Mouse (Mus musculus) CH12.LX (cell line): Measurements from ENCODE around the gene Adora1.

ENCODE experiments used
- EP300 ChIP-seq: IDR thresholded peaks from 2 replicates; pipeline ENCODE4 v1.6.1; 2011; ENCODE audit warnings: low read length, improper control_type of control experiment
- ETS1 ChIP-seq: conservative IDR thresholded peaks from 2 replicates; pipeline ENCODE4 v1.6.1; 2012; ENCODE audit warnings: low read depth, mild to moderate bottlenecking, inconsistent platforms, low read length, improper control_type of control experiment, moderate library complexity
- GABPA ChIP-seq: IDR thresholded peaks from 2 replicates; pipeline ENCODE4 v1.6.1; 2012; ENCODE audit warnings: low read depth, low read length, improper control_type of control experiment, inconsistent platforms; ENCODE audit not compliant: insufficient replicate concordance
- HCFC1 ChIP-seq: IDR thresholded peaks from 2 replicates; pipeline ENCODE4 v1.6.1; 2012; ENCODE audit warnings: low read depth, mild to moderate bottlenecking, inconsistent platforms, low read length, improper control_type of control experiment
- MAFK ChIP-seq: IDR thresholded peaks from 2 replicates; pipeline ENCODE4 v1.6.1; 2011; ENCODE audit warnings: low read length, improper control_type of control experiment; ENCODE audit not compliant: insufficient replicate concordance
- MAZ ChIP-seq: IDR thresholded peaks from 2 replicates; pipeline ENCODE4 v1.6.1; 2012; ENCODE audit warnings: low read depth, mild to moderate bottlenecking, inconsistent platforms, low read length, improper control_type of control experiment, moderate library complexity
- MEF2A ChIP-seq: IDR thresholded peaks from 2 replicates; pipeline ENCODE4 v1.6.1; 2014; ENCODE audit warnings: low read depth, mild to moderate bottlenecking, inconsistent platforms, low read length, improper control_type of control experiment, borderline replicate concordance
- POLR2A ChIP-seq: IDR thresholded peaks from 2 replicates; pipeline ENCODE4 v1.6.1; 2011; ENCODE audit warnings: low read depth, mild to moderate bottlenecking, improper control_type of control experiment, low read length
- POLR2AphosphoS2 ChIP-seq: IDR thresholded peaks from 2 replicates; pipeline ENCODE4 v1.6.1; 2011; ENCODE audit warnings: low read depth, low read length, improper control_type of control experiment
- USF1 ChIP-seq: IDR thresholded peaks from 2 replicates; pipeline ENCODE4 v1.6.1; 2014; ENCODE audit warnings: low read depth, mild to moderate bottlenecking, inconsistent platforms, low read length, improper control_type of control experiment
- USF2 ChIP-seq: conservative IDR thresholded peaks from 2 replicates; pipeline ENCODE4 v1.6.1; 2011; ENCODE audit warnings: low read depth, low read length, improper control_type of control experiment
- ZNF384 ChIP-seq: IDR thresholded peaks from 2 replicates; pipeline ENCODE4 v1.6.1; 2012; ENCODE audit warnings: low read depth, low read length, improper control_type of control experiment, inconsistent platforms

- TF ChIP-seq HCFC1 (no peak), MAFK (no peak), EP300 (no peak), USF2 (no peak), GABPA (no peak), ETS1 (no peak), MEF2A (no peak), USF1 (no peak), POLR2A (no peak), ZNF384 (no peak), POLR2AphosphoS2 (no peak), MAZ (no peak)
Observed at GRCm38 (mm10) chr1:134226739-134227138, 8.5 kb downstream of the Adora1 start.
